Mouse (Mus musculus): Measurements from ENCODE around the gene Igfbp6.

Igfbp6 gene

GRCm38 (mm10) chr15:102144274-102144711, at the start of gene Igfbp6:
Gene Igfbp6, plus strand, starts transcription at chr15:102144362.
- no peak for ATAC-seq (ENCODE audit: insufficient number of reproducible peaks, low FRiP score, low TSS enrichment)

- no peak for ATAC-seq (ENCODE audit: insufficient number of reproducible peaks, low FRiP score, low TSS enrichment)
Observed at GRCm38 (mm10) chr15:102094988-102095387, 49.2 kb upstream of the Igfbp6 start.

GRCm38 (mm10) chr15:102097147-102097915, 46.8 kb upstream of the Igfbp6 start:
- ATAC-seq (ENCODE audit: insufficient number of reproducible peaks, low FRiP score, low TSS enrichment) = no peak

DNA sequence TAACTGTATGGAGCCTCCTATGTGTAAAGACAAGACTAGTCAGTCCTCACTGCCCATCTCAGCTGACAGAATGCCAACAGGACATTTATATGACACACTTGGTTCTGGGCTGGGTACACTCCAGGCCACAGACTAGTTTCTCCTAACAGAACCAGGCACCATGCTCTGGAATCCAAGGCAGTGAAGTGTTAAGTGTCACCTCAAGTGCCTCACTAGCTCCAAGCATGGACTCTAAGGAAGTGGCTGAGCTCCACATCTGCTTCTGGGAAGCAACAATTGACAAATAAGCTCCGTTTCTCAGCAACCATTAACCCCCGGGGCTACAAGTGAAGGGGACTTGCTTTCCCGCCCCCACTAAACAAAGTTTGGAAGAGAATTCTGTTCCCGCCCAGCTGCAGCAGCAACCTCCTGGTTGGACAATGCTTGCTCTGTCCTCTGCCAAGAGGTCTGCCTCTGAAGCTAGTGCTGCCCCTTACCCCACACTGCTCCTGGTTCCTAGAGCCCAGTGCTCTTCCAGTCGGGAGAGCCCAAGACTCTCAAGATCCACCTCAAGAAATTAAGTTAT, 46.1 kb upstream of the Igfbp6 start:
- ATAC-seq (ENCODE audit: insufficient number of reproducible peaks, low FRiP score, low TSS enrichment) = no peak

DNA sequence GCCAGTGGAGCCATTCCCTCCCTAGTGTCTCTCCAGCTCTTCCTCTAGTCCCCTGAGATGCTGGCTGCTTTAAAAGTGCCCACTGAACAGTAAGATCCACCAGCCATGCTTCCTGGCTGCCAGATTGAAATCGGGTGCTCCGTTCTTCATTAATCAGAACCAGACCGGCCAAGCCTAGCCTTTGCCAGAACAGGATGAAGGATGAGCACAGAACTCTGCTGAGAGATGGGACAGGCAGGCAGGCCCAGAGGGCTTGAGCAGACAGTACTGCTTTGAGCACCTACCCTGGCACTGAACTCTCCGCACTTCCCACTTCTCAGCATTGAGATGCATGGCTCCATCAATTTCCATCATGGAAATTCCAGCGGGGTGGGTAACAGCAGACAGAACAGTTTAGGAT, 44.9 kb upstream of the Igfbp6 start:
- ATAC-seq (ENCODE audit: insufficient number of reproducible peaks, low FRiP score, low TSS enrichment) = no peak

DNA sequence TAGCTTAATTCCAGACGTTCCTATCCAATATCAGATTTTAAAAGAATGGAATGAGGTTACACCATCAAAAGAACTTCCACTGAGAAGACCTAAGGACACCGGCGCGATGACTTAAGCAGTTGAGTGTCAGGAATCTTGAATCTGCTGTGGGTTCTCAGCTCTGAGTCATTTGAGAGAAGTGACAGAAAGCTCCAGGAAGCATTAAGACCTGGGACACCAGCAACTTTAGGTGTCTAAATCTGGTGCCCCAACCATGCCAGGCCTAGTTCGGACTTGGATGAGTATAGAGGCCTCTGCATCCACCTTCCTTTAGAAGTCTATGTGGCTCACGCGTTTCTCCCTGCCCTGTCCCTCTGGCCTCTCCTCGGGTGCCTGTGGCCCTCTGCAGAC, 44.4 kb upstream of the Igfbp6 start:
- ATAC-seq (ENCODE audit: insufficient number of reproducible peaks, low FRiP score, low TSS enrichment) = no peak

DNA sequence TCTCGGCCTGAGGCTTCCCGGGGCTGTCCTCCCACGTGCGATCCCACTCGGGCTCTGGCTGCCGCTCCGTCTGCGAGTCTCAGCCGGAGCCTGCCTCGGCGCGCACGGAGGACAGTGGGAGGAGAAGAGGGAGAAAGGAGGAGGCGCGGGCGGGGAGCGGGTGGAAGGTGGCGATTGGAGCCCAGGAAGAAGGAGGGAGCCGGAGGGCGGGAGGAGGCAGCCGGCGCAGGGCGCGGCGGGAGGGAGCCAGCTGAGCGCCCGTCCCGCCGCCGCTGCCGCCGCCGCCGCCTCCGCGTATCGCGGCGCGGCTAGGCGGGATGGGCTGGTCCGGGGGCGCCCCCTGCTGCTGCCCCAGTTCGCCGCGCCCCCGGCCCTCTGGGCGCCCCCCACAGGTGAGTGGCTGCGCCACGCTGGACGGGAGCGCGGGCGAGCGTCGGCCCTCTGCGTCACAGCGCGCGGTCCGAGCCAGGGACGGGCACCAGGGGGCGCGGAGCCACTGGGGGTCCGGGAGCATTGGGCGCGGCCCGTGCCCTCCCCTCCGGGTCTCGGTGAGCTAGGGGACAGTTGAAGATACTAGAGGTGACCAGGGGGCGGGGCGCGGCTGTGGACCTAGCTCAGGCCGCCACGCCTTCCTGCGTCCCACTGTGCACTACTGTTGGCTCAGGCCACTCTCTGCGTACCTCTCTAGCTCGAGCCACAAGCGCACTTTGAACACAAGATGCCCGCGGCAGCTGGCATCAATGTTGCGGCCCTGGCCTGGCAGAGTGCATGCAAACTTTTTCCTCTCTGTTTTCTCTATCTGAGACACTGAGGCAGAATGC, 43.8 kb upstream of the Igfbp6 start, which contains the start of gene Tns2:
TSS of gene Tns2 (plus strand) at position 253 of the 821 bp plus-strand sequence.
- peak; percentile 62; the same call in 1 of the 2 replicates for ATAC-seq (ENCODE audit: insufficient number of reproducible peaks, low FRiP score, low TSS enrichment)

DNA sequence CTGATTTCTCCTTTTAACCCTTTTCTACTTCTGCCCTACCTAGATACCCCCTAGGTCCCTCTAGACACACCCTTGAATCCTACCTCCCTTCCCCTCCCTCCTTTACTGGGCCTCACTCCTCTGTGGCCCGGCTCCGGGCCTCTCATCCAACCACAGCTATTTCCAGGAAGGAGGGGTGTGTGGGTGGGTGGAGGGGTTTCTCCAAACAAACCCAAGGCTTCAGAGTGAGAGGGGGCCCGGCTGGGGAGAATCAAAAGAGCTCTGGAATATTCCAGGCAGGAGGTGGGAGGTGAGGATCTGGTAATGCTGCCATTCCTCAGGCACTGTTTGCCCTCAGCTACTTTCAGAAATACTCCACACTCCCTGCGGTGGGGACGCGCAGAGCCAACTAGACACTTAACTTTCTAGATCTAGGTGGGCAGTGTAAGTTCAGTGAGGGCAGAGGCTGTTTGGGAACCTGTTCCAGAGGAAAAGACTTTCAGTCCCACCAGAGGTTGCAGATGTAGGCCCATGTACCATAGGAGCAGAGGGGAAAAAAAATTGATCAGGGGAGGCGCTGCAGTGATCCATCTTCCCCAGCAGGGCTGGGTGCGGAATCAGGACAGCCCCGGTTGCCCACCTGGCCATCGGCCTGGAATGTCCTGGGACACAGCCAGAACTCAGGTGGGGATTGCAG, 43.0 kb upstream of the Igfbp6 start:
- ATAC-seq (ENCODE audit: insufficient number of reproducible peaks, low FRiP score, low TSS enrichment) = no peak

DNA sequence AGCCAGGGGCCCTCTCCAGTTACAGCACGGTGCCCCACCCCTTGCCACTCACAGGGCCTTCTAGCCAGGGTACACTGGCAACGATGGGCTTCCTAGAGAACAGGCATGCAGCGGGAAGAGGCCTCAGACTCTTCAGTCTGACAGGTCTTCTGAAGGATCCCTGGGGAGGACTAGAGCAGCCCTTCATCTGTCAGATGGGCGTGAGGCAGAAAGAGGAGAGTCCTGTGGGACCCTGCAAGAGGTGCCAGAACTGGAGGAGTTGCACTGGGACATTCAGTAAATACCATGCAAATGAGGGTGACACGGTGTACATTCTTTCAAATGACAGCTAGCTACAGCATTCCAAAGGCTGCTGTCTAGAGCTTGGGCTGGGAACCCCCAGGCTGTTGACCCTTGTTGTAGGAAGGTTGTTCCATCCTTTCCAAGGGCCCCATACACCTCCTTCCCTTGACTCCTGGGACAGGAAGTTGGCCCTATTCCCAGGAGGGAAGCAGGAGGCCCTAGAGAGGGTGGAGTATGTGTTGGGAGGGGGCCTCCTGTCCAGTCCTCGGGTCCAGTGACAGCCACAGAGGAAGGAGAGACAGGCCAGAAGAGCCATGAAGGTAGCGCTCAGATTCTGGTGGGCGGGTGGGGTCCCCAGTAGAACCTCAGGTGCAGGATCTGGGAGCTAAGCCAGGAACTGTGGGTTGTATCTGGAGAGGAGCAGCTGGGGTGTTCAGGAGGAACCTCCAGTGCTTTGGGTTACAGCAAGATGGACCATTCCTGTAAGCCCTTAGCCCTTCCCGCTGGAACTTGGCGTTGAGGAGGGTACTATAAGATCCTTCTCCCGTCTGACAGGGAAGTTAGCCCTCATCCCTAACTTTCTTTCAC, 42.3 kb upstream of the Igfbp6 start:
- no peak for ATAC-seq (ENCODE audit: insufficient number of reproducible peaks, low FRiP score, low TSS enrichment)

DNA sequence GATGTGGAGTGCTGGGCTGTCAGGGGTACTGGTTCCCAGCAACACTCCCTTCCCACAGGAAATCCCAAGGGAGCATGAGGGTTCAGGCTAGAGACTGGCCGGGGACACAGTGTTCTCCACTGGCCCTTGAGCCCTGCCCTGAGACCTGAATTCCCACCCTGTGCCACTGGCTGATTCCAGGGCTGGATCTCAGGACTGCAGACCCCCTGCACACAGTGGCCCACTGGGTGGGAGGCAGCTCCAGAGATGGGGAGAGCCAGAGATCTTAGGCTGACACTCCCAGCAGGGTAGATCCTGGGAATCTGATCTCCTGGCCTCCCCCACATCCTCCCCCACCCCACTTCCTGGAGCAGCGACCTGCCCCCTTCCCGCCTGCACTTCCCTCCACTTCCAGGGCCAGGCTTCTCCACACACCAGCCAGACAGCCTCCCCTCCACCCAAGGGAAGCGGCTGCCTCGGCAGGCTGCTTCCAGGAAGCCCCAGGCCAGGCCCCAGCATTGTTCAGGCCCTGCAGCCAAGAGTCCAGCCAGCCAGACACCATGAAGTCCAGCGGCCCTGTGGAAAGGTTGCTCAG, 41.5 kb upstream of the Igfbp6 start:
- no peak for ATAC-seq (ENCODE audit: insufficient number of reproducible peaks, low FRiP score, low TSS enrichment)

DNA sequence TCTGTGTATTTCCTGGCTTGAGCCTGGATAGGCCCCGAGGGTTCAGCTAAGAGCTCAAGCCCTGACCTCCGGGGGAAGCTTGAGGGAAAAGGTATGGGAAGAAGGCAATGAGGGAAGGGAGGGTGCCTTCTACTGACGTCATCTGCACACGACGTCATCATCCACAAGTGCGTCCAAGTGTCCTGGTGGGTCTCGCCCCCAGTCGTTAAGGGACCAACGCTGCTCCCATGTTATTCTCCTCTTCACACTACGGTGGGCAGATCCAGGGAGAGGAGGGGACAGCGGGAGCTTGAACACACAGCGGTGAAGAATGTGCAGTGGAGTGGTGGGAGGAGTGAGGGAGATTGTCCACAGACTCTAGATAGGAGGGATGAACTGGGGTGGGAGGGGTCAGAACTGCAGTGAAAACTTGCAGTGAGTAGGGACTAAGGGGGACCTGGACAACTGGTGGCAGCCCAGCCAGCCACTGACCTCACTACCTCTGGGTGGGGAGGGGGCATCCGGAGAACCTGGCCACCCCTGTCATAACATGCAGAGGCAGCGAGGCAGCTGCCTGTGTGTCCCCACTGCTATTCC, 40.7 kb upstream of the Igfbp6 start:
- no peak for ATAC-seq (ENCODE audit: insufficient number of reproducible peaks, low FRiP score, low TSS enrichment)

- ATAC-seq (ENCODE audit: insufficient number of reproducible peaks, low FRiP score, low TSS enrichment) = no peak
Observed at GRCm38 (mm10) chr15:102103947-102104555, 40.1 kb upstream of the Igfbp6 start.

- no peak for ATAC-seq (ENCODE audit: insufficient number of reproducible peaks, low FRiP score, low TSS enrichment)
Observed at GRCm38 (mm10) chr15:102105360-102105759, 38.8 kb upstream of the Igfbp6 start.

DNA sequence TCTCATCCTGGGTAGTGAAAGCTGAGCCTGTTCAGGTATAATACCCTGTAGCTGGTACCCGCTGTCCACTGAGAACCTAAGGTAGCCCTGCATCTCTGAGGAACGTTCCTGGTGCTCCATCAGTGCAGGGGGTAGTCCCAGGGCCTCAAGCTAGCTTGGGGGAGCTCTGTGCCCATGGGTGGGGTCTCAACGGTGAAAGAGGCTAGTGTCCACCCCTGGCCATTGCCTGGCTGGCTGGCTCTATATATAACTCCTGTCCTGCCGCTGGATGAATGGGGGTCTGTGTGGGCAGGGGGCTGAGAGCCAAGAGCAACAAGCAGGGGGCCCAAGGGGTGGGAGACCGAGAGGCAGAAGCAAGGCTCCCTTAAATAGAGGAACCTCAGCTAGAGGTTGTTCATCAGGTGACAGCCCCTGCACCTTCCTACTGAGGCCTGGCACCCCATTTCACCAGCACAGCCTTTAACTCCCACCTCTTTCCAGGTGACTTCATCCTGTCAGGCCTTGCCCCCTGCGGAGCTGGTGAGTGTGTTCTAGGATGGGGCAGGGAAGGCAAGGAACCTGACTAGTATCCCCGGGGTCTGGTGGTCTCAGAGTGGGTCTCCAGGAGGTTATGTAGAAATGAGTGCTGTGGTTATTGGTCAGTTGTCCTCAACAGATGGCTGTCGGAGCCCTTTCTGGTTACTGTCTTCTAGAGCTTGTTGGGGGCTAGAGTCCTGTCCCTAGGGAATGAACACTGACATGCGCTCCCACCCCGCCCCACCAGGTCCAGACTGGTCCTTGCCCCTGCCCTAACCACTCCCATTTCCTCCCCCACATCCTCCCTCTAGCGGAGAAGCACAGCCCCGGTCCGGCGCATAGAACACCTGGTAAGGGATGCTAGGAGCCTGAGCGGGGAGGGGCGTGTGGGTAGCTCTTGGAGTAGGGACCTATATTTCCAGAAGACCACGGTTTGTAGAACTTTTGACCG, 38.1 kb upstream of the Igfbp6 start:
- ATAC-seq (ENCODE audit: insufficient number of reproducible peaks, low FRiP score, low TSS enrichment) = no peak

DNA sequence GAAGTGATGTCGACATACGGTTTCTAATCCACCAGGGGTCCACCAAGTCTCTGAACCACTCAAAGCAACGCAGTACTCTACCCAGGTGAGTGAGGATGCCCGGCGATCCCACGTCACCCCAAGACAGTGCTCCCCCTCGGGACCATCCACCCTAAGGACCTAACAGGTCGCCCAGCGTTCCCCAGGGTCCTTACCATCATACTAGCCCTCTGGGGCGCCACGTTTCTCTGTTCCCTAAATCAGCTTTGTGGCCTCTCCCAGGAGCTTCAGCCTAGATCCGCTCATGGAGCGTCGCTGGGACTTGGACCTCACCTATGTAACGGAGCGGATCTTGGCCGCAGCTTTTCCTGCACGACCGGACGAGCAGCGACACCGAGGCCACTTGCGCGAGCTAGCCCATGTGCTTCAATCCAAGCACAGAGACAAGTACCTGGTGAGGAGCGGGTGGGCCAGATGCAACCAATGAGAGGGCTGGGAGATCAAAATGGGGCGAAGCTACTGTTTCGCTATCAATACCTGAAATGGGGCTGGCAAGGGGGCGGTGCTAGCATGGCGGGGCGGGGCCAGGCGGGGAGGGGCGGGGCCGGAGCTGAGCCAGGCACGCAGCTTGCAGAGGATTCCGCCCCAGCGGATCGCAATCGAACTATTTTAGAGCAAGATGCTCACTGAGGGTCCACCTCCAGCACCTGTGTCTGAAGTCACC, 37.3 kb upstream of the Igfbp6 start:
- ATAC-seq (ENCODE audit: insufficient number of reproducible peaks, low FRiP score, low TSS enrichment) = no peak

DNA sequence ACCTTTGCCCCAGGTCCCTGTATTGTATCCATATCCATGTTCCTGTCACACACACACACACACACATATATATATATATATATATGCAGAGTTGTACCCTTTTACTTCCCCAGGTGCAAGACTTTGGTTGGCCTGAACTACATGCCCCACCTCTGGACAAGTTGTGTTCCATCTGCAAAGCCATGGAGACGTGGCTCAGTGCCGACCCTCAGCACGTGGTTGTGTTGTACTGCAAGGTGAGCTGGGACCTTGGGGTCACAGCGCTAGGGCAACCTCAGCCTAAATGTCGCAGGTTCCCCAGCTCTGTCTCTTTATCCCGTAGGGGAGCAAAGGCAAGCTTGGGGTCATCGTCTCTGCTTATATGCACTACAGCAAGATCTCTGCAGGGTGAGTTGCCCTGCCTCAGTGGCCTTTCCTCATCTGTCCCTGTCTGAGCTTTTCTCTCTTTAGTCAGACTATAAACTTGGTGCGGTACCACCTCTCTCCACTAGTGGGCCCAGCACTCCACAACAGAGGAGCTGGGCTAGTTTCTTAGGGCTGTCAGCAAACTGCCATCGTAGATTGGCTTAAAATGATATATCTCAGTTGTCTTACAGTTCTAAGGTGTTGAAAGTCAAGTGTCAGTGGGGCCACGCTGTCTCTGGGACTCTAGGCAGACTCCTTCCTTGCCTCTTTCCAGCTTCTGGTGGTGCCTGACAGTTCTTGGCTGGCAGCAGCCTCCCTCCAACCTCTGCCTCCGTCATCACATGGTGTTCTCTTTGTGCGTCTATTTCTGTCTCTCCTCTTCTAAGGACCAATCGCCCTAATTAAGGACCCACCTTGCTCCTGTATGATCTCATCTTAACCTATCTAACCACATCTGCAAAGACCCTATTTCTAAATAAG, 36.2 kb upstream of the Igfbp6 start:
- ATAC-seq (ENCODE audit: insufficient number of reproducible peaks, low FRiP score, low TSS enrichment) = no peak; the same call in 1 of the 2 replicates
